Mouse (Mus musculus) hindbrain, embryonic 15.5 days (tissue): ENCODE measurements around the gene Mcpt8. TPM values are rescaled to one million over a fixed set of nuclear protein-coding genes. Genes with fewer than 3 reads are reported as not detected.
"Not testable (repeated sequence)": the region's sequence is repeated elsewhere in the genome, so short reads cannot be mapped to it uniquely, and the experiment has no call there.

Source experiments
- ATAC-seq: fragments of 200-750 bp; cut with Nextera tagmentation; 2 replicates; pipeline ENCODE4 v1.8.0; 2017; ENCODE audit warnings: low read depth, moderate number of reproducible peaks, moderate TSS enrichment; ENCODE audit not compliant: low FRiP score
- H3K27ac ChIP-seq: fragments of 300-500 bp; sonication (generic); replicated peaks from 2 replicates; pipeline ENCODE4 v1.5.1; 2015; ENCODE audit warnings: mild to moderate bottlenecking, inconsistent platforms
- H3K27me3 ChIP-seq: fragments of 300-500 bp; sonication (generic); 2 replicates; pipeline ENCODE4 v1.6.1; 2015; ENCODE audit warnings: control low read depth, inconsistent platforms
- H3K36me3 ChIP-seq: fragments of 300-500 bp; sonication (generic); 2 replicates; pipeline ENCODE4 v1.6.1; 2015; ENCODE audit warnings: control low read depth, inconsistent platforms
- H3K4me1 ChIP-seq: fragments of 300-500 bp; sonication (generic); replicated peaks from 2 replicates; pipeline ENCODE4 v1.6.1; 2015; ENCODE audit warnings: control low read depth, inconsistent platforms
- H3K4me2 ChIP-seq: fragments of 300-500 bp; sonication (generic); 2 replicates; pipeline ENCODE4 v1.6.1; 2015; ENCODE audit warnings: moderate library complexity, mild to moderate bottlenecking, inconsistent platforms
- H3K4me3 ChIP-seq: fragments of 300-500 bp; sonication (generic); 2 replicates; pipeline ENCODE4 v1.5.1; 2015; ENCODE audit warnings: mild to moderate bottlenecking, inconsistent platforms
- H3K9ac ChIP-seq: fragments of 300-500 bp; sonication (generic); 2 replicates; pipeline ENCODE4 v1.6.1; 2015; ENCODE audit warnings: inconsistent platforms
- H3K9me3 ChIP-seq: fragments of 300-500 bp; sonication (generic); 2 replicates; pipeline ENCODE4 v1.6.1; 2016; ENCODE audit warnings: control low read depth, inconsistent platforms
- WGBS: fragments of 180-500 bp; shearing (Covaris S2); methylation state at CpG from one replicate; pipeline ENCODE4 v1.1.7; 2015; 5-methylcytosine and 5-hydroxymethylcytosine counted together
- polyA plus RNA-seq: library from polyadenylated mRNA; unstranded; fragments of >200 nt; fragmentation: Nextera tagmentation; extraction: Ambion mirVana; gene quantifications from 2 replicates; pipeline ENCODE4 v1.2.1, GENCODE M21; 2015

Mcpt8 gene
- not detected in 2 replicates for polyA plus RNA-seq

DNA sequence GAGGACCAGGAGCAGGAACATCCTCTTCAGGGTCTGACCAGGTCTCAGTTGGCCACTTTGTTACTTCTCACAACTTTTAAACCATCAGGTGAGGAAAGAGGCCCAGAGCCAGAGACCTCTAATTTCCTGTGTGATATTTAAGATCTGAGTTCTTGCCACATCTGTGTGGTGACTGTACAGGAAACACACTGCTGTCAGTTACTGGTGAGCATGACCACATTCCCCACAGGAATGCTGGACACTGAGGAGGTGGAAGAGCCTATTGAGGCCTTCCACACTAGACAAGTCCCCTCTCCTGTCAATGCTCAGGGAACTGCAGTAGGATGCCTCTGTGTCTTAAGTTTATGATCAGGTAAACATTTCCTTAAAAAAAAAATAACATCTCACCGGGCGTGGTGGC, at the start of gene Mcpt8:
Gene Mcpt8, minus strand, starts transcription at position 107 of the 400 bp plus-strand sequence.
- H3K27ac ChIP-seq = no peak within 1 kb of the TSS
- 94% methylated on average over 2 of the region's 2 CpGs for WGBS

DNA sequence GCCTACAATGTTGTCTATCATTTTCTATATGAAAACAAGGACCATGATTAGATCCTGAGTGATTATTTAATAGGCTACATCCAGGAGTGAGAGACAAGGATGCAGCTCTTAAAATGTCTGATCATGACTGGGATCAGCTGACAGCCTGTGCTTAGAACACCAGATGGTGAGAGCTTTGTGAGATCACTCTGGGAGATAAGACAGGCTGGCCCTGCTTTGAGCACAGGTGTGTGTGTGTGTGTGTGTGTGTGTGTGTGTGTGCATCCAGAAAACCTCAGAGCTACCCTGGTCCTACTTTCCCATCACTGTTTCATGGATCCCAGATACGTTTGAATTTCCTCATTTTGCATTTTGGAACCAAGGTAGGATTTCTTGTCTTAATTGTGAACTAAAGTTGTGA, 48.6 kb upstream of the Mcpt8 start:
- not testable (repeated sequence) for H3K27me3 ChIP-seq, H3K27ac ChIP-seq, H3K4me3 ChIP-seq, H3K36me3 ChIP-seq, H3K9ac ChIP-seq, H3K4me1 ChIP-seq, ATAC-seq, H3K9me3 ChIP-seq, H3K4me2 ChIP-seq
- 78% methylated on average over 1 of the region's 1 CpGs for WGBS

More for the DNA sequence above, at the start of gene Mcpt8:
- no peak within 1 kb of the TSS for H3K9ac ChIP-seq
- no peak within 1 kb of the TSS for H3K4me2 ChIP-seq
- no peak within 1 kb of the TSS for H3K4me3 ChIP-seq
- no peaks in the 10 kb centered on the region for H3K36me3 ChIP-seq
- no peaks in the 10 kb centered on the region for H3K9me3 ChIP-seq
- ATAC-seq = no peak
- H3K27me3 ChIP-seq = no peaks in the 10 kb centered on the region
- no peaks in the 10 kb centered on the region for H3K4me1 ChIP-seq

DNA sequence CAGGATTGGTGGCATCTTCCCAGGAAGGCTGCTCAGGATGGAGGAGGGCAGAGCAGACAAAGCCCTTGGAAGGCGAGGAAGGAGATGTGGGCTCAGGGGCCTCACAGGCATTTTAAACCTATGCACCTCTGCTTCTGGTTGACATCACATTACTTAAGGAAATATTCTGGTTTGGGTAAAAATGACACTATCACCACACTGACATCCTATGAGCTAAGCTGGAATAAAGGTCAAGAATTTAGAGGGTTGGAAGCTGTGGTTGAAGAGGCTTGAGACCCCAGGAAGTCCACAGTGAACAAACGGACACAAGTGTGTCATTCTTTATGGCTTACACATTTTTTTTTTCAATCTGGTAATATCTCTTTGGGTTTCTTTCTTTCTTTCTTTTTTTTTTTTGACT, 47.4 kb upstream of the Mcpt8 start, which contains the start of gene Gzmd:
Gene Gzmd, minus strand, starts transcription at position 101 of the 400 bp plus-strand sequence.
- H3K4me1 ChIP-seq, H3K27ac ChIP-seq, H3K4me2 ChIP-seq, H3K4me3 ChIP-seq, H3K9ac ChIP-seq, H3K36me3 ChIP-seq, H3K27me3 ChIP-seq, ATAC-seq, H3K9me3 ChIP-seq: not testable (repeated sequence)
- 91% methylated on average over 2 of the region's 2 CpGs for WGBS

DNA sequence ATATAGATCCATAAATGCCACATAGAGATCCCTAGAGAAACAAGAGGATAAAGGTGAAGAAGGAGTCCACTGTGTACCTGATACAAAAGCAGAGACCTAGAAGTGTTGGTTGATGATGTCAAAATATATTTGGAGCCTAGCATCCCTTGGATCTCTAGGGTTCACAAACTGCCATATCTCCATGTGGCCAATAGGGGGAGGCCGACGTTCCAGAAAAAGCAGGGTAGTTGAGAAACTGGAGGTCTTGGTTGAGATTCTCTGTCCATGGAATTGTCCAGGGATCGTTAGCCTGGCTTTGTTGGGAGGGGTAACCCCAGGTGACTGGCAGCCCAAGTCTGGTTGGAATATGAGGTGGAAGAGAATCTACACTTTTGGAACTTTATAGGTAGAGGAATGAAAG, 43.3 kb upstream of the Mcpt8 start:
- H3K27me3 ChIP-seq = no peaks in the 10 kb centered on the region
- H3K4me1 ChIP-seq = no peaks in the 10 kb centered on the region
- no peaks in the 10 kb centered on the region for H3K9me3 ChIP-seq
- H3K4me2 ChIP-seq = no peak overlapping the region
- no peaks in the 10 kb centered on the region for H3K36me3 ChIP-seq
- 51% methylated on average over 3 of the region's 3 CpGs for WGBS
- no peak overlapping the region for H3K9ac ChIP-seq
- no peak overlapping the region for H3K27ac ChIP-seq
- no peak for ATAC-seq
- H3K4me3 ChIP-seq = no peak overlapping the region

DNA sequence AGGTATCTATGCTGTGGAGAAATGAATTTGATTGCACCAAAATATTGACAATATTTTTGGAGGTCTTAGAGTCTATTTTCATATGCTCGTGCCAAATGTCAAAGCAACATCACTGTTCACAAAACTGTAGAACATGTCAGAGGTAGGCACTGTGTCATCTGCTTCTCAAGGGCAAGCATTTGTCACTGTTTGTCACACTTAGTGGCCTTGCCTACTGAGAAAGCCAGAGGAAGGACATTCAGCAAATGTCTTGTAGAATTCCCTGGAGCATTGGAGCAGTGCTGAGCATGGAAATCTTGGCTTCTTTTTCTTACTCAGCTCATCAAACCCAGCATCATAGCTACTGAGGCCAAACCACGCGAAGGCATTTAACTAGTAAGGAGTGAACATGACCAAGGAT, 38.4 kb upstream of the Mcpt8 start:
- Histone ChIP-seq H3K9me3 (no peaks in the 10 kb centered on the region), H3K4me1 (no peaks in the 10 kb centered on the region), H3K4me3 (no peak overlapping the region), H3K27ac (no peak overlapping the region), H3K36me3 (no peaks in the 10 kb centered on the region), H3K27me3 (no peaks in the 10 kb centered on the region), H3K9ac (no peak overlapping the region), H3K4me2 (no peak overlapping the region)
- no peak for ATAC-seq
- 81% methylated on average over 3 of the region's 3 CpGs for WGBS

DNA sequence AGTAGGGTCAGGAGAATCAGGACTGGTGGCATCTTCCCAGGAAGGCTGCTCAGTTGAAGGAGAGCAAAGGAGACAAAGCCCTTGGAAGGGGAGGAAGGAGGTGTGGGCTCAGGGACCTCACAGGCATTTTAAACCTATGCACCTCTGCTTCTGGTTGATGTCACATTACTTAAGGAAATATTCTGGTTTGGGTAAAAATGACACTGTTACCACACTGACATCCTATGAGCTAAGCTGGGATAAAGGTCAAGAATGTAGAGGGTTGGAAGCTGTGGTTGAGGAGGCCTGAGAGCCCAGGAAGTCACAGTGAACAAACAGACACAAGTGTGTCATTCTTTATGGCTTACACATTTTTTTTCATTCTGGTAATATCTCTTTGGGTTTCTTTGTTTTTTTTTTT, 35.5 kb upstream of the Mcpt8 start, which contains the start of gene Gzme:
Gene Gzme, minus strand, starts transcription at position 101 of the 400 bp plus-strand sequence.
- no peak for ATAC-seq
- Histone ChIP-seq H3K4me2 (no peak within 1 kb of the TSS), H3K27ac (no peak within 1 kb of the TSS), H3K27me3 (no peaks in the 10 kb centered on the region), H3K36me3 (no peaks in the 10 kb centered on the region), H3K9me3 (no peaks in the 10 kb centered on the region), H3K4me3 (no peak within 1 kb of the TSS), H3K4me1 (no peaks in the 10 kb centered on the region), H3K9ac (no peak within 1 kb of the TSS)

DNA sequence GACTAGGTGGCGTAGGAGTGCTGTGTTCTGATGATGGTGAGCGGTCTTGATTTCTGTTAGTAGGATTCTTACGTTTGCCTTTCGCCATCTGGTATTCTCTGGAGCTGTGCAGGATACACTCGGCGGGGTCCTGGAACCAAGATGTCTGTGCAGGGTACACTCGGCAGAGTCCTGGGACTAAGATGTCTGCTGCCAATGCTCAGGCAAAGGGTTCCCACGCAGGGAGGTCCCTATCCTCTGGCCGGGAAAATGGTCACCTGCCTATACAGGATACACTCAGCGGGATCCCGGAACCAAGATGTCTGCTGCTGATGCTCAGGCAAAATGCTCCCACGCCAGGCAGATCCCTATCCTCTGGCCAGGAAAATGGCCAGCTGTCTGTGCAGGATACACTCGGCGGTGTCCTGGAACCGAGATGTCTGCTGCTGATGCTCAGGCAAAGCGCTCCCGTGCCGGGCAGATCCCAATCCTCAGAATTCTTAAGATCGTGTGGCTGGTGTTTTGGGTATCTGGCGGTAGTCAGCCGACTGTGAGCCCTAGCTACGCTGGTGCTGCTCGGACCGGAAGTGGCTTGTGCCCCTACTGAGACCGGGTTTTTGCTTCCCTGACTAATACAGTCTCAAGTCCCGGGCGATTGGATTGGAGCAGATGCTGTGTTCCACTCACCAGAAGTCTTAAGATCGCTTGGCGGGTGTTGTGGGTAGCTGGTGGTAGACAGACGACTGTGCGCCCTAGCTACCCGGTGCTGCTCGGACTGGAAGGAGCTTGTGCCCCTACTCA, 30.6 kb upstream of the Mcpt8 start:
- not testable (repeated sequence) for H3K27me3 ChIP-seq, H3K9ac ChIP-seq, ATAC-seq, H3K4me3 ChIP-seq, H3K36me3 ChIP-seq, H3K4me2 ChIP-seq, H3K27ac ChIP-seq, H3K9me3 ChIP-seq, H3K4me1 ChIP-seq
- WGBS = 96% methylated on average over 33 of the region's 33 CpGs

DNA sequence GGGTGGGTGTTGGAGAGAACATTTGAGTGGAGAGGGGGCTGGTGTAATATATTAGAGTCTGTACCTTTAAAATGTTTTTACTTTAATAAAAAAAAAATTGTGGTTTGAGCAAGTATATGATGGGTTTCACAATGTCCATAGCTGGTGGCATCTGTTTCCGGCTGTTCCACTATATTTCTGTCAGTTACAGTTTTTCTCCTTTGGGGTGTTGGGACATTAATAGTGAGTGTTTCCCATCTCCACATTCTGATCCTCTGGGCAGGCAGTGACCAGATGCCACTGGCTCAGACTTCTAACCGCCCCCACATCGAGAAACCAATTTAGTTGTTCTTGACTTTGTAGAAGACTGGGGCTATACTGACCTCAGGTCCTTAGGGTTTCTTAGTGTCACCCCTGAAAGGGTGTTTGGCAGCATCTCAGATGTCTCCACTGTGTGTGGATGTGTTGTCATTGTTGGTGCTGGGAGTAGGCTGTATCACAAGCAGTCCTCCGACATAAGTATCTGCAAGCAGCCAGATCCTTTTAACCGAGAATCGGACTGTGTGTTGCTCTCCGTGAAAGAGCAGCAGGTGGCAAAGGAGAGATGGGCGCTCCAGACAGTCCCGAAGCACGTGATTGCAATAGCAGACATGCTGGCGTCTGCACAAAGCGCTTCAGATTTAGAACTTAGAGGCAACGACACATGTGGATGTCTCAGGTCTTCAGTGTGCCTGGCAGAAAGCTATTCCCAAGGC, 20.5 kb upstream of the Mcpt8 start:
- whole genome bisulfite sequencing = 82% methylated on average over 13 of the region's 13 CpGs
- Histone ChIP-seq H3K9ac (no peak overlapping the region), H3K4me3 (no peak overlapping the region), H3K4me2 (no peak overlapping the region), H3K36me3 (no peaks in the 10 kb centered on the region), H3K27ac (no peak overlapping the region), H3K4me1 (no peaks in the 10 kb centered on the region), H3K27me3 (no peaks in the 10 kb centered on the region), H3K9me3 (no peaks in the 10 kb centered on the region)
- no peak for ATAC-seq

DNA sequence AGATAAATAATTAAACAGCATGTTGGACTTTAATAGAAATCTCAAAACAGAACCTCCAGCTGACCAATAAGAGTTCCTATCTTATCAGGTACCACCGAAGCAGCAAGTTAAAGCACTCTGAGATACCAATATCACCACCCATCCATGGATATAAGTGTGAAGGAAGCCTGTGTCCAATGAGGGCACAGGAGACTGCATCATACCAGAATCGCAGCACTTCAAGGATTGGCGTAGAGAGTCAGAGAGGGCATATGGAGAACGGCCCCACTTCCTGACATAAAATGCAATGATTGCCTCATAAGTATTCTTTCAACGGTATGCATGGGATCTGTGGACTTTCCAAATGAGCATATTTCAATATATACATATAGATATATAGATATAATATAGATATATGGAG, 19.9 kb upstream of the Mcpt8 start:
- H3K9me3 ChIP-seq = no peaks in the 10 kb centered on the region
- no peak overlapping the region for H3K9ac ChIP-seq
- no peak overlapping the region for H3K4me2 ChIP-seq
- H3K36me3 ChIP-seq = no peaks in the 10 kb centered on the region
- 94% methylated on average over 5 of the region's 5 CpGs for WGBS
- no peak overlapping the region for H3K4me3 ChIP-seq
- H3K4me1 ChIP-seq = no peaks in the 10 kb centered on the region
- ATAC-seq = no peak
- H3K27me3 ChIP-seq = no peaks in the 10 kb centered on the region
- H3K27ac ChIP-seq = no peak overlapping the region

DNA sequence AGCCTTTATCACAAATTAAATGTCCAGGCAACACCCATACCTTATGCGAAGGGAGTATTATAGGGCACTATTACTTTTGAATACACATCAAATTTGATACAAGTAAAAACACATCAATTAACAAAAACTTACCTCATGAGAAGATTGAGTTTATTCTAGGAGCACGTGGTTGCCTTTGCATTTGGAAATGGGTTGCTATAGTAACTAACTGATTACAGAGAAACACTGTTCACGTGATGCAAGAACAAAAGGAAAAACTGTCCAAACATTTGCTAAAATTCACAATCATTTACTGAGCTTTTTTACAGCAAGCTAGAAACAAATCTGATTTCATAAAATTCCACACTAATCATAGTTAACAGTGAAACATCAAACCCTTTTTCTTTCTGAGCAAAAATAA, 18.4 kb upstream of the Mcpt8 start:
- Histone ChIP-seq H3K4me1 (no peaks in the 10 kb centered on the region), H3K4me3 (no peak overlapping the region), H3K4me2 (no peak overlapping the region), H3K27ac (no peak overlapping the region), H3K9me3 (no peaks in the 10 kb centered on the region), H3K27me3 (no peaks in the 10 kb centered on the region), H3K9ac (no peak overlapping the region), H3K36me3 (no peaks in the 10 kb centered on the region)
- 66% methylated on average over 3 of the region's 3 CpGs for WGBS
- ATAC-seq = no peak

DNA sequence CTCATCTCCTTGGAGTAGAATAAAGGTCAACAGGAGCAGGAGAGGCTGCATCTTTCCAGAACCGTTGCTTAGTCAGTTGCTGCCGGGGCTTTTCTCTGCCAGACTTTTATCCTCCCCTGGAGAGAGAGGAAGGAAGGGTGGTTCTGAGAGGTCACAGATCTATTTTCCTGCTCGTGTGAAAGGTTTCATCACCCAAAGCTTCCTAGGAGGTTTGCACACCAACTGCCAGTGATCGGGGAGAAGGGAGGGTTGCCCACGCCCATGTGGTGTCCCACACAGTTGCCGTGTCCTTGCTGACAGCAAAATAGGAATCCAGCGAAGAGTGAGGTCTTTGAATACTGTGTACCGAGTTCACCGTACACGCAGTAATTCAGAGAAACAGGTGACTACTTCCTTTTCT, 17.3 kb upstream of the Mcpt8 start, which contains the start of gene Ctsg:
Gene Ctsg, minus strand, starts transcription at position 189 of the 400 bp plus-strand sequence.
- no peak for ATAC-seq

DNA sequence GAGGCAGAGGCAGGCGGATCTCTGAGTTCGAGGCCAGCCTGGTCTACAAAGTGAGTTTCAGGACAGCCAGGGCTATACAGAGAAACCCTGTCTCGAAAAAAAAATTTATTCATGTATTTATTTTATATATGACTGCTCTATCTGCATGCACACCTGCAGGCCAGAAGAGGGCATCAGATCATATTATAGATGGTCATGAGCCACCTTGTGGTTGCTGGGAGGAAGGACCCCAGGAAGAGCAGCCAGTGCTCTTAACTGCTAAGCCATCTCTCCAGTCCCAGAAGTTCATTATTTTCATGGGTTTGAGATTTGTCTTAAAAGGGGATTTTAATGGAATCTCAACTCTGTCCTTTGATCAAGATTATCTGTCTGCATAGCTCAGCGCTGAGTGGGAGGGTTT, 13.9 kb upstream of the Mcpt8 start:
- WGBS = 84% methylated on average over 4 of the region's 4 CpGs
- Histone ChIP-seq H3K4me1 (no peaks in the 10 kb centered on the region), H3K27me3 (no peaks in the 10 kb centered on the region), H3K9me3 (no peaks in the 10 kb centered on the region), H3K4me2 (no peak overlapping the region), H3K36me3 (no peaks in the 10 kb centered on the region), H3K27ac (no peak overlapping the region), H3K4me3 (no peak overlapping the region), H3K9ac (no peak overlapping the region)
- ATAC-seq = no peak

More for the DNA sequence above, 17.3 kb upstream of the Mcpt8 start, which contains the start of gene Ctsg:
- H3K9ac ChIP-seq = no peak within 1 kb of the TSS
- no peaks in the 10 kb centered on the region for H3K27me3 ChIP-seq
- H3K27ac ChIP-seq = no peak within 1 kb of the TSS
- no peaks in the 10 kb centered on the region for H3K4me1 ChIP-seq
- 81% methylated on average over 10 of the region's 10 CpGs for WGBS
- H3K9me3 ChIP-seq = no peaks in the 10 kb centered on the region
- H3K4me3 ChIP-seq = no peak within 1 kb of the TSS
- H3K36me3 ChIP-seq = no peaks in the 10 kb centered on the region
- no peak within 1 kb of the TSS for H3K4me2 ChIP-seq
